Mouse (Mus musculus): ENCODE measurements at regions not wholly inside any gene's neighbourhood (a gene's known extent, or its start where the extent isn't known, plus 50 kb on each side); places are given as distances from the start of the nearest gene placed in this dataset.

DNA sequence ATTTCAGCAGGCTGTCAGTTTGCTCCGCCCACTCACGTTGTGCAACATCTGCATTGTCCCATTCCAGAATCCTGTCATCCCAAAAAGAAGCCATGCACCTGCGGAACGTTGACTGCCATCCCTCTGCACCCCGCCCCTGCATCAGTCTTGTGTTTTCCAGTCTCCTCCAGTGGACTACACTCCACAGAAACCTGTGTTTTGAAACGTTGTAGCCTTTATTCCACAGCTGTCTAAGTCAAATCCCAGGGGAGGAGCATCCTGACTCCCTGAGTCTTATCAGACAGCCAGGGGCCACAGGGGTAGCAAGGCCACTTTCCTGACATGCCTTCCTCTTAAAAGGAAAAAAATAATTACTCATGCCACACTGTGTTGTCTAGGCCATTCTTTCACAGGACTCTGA lies 251.5 kb upstream of the Dio3 start:
- no peak for DNase-seq (ENCODE audit: low read depth)

DNA sequence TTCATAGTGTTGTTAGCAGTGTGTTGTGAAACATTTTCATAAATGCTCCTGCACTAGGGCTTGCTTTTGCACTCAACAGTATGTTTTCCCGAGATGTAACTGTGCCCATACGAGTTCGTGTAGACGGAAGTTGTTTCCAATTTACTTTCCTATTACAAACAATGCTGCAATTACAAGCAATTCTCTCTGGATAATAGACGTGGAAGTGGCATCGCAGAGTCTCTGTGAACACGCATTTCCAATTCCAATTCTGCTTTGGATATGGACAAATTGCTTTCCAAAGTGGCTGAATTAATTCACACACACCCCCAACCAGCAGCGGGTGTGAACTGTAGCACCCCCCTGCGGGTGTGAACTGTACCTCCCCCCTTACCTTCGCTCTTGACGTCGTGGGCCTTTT lies 250.9 kb upstream of the Dio3 start:
- no peak for DNase-seq (ENCODE audit: low read depth)

DNA sequence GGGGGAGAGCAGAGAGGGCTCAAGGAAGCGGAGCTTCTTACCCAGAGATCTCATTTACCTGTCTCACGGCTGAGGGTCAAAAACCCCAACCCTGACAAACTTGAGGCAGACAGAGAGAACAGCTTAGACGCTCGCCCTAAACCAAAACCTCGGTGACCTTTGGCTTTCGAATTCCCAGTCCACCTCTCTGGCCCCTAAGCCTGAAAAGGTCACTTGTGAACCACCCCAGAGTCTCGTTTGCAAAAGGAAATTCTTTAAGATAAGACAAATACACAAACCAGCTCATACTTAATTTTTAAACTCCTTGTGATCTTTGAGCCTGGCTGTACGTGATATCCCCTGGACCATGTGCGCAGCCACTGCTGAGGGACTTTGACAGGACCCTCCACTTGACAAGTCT lies 250.2 kb upstream of the Dio3 start:
- DNase-seq (ENCODE audit: low read depth) = no peak

DNA sequence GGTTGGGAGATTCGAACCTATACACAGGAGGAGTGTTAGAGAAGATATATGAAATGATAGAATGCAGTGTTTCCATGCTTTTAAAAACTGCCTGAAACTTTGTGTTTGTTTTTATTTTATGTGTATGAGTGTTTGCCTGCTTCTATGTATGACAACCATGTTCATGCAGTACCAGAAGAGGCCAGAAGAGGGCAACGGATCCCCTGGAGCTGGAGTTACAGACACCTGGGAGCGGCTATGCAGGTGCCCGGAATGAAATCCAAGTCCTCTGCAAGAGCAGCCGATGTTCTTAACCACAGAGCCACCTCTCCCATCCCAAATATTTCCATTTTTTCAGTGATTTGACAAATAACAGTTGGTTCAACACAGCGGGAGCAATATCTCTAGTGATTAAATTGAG lies 247.5 kb upstream of the Dio3 start:
- DNase-seq (ENCODE audit: low read depth) = peak; percentile 37

DNA sequence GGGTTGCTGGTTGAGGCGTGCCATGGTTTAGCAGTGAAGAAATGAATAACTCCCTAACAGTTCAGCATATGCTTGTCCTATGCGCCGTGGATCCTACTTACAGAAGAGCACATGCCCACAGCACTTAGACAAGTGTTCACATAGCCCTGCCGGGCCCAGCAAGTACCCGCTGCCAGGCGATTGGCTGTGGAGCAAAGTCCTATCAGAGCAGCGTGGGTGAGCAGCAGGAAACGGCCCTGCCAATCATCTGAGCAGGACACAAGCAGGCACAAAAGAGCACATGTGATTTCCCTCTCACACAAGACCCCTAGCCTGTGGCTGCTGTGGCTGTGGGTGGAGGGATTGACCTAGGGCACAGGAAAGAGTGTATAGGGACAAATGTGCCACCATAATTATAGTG lies 243.7 kb upstream of the Dio3 start:
- DNase-seq (ENCODE audit: low read depth) = no peak

DNA sequence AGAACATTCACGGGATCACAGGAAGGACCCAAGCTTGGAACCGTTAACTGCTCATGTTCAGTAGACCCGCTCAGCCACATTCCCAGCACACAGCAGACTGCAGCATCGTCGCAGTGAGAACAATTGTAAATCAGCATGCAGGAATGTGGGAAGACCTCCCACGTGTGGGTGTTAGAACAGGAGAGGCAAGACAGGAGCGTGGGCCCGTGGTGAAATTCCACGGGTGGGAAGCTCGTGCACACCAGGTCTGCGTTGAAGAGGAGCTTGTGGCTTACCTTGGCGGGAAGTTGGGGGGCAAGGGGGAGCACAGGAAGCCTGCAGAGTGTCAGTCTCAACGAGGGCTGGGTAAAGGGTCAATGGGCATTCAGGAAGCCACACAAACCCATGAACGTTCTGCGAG lies 238.2 kb upstream of the Dio3 start:
- no peak for DNase-seq (ENCODE audit: low read depth)

DNA sequence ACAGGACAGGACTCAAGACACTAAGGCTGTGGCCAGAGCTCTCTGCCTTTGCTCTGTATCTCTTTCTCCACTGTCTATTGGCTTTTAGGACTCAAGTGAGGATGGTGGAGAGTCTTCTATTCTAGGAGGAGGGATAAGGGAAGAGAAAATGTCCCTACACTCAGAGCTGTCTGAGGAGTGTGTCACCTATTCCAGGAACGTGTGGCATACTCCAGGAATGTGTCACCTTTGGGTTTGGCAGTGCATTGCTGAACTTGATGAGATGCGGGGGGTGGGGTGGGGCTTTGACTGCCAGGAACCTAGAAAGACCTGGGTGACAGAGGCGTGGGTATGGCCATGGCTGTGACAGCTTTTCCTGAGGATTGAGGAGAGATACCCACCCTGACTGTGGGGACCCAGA lies 237.1 kb upstream of the Dio3 start:
- DNase-seq (ENCODE audit: low read depth) = no peak

DNA sequence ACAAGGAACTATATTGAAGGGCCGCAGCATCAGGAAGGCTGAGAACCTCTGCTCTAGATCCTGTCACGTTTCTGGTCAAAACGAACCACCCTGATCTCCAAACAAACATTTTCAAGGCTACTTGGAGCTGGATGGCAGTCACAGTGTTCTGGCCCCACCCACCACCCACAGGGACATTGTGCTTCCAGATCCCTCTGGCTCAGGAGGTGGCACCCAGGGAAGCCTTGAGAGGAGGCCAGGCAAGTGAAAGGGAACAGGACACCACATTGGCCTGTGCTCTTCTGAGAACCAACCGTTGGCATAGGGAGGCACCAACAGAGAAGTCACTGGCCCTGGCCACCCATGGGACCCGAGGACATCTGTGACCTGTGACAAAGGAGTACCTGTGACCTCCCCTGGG lies 234.6 kb upstream of the Dio3 start:
- DNase-seq (ENCODE audit: low read depth) = no peak

DNA sequence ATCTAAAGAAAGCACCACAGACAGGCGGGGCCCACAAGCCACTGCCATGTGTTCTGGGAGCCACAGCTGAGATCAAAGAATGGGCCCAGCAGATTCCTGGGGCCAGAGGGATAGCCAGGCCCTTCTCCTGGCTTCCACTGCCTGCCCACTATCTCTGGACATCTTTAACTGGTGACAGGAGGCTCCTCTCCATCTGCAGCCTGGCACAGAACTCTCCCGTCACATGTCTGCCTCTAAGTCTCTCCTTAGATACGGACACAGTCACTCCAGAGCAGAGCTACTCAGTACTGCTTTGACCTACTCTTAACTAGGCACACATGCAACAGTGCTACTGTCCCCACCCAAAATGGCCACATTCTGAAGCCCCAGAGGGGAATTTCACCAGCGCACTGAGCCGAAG lies 234.1 kb upstream of the Dio3 start:
- no peak for DNase-seq (ENCODE audit: low read depth)

DNA sequence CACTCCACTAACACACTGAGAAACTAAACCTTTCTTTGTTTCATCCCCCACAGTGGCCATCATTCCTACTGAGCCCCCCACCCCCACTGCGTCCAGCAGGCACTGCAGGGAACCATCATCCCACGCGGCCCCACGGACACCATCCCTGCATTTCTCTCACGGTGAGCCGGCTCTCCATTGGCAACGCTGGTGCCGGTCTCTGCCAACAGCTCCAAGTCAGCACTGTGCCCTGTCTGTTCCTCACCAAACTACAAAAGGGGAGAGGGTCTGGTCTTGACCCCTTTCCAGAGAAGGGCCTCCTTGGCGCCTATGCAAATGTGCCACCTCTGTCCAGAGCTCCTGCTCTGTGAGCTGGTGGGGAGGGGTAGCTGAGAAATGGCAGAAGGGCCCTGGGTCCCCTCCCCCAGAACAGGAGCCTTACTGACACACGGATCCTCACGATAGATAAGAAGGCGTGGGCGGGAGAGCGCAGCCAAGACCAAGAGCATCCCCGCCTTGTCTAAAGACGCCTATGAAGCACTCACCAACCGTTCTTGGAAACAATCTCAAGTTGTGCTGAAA lies 233.0 kb upstream of the Dio3 start:
- DNase-seq (ENCODE audit: low read depth) = no peak

DNA sequence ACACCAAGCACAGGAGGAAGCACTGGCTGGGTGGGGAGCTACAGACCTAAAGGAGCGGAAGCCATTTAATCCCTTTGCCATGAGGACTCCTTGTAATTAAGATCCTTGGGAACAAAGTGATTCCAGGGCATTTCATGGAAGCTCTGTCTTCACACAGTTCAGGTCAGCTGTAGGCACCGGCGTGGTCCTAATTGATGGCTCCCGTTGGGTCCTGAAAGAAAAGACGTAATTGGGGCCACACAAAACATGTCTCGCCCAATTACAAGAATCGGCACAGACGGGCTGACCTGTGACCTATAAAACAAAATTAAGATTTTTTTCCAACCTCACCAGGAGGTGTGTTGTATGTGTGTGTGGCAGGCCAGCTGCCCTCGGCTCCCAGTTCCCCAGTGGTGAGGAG lies 232.3 kb upstream of the Dio3 start:
- no peak for DNase-seq (ENCODE audit: low read depth)

DNA sequence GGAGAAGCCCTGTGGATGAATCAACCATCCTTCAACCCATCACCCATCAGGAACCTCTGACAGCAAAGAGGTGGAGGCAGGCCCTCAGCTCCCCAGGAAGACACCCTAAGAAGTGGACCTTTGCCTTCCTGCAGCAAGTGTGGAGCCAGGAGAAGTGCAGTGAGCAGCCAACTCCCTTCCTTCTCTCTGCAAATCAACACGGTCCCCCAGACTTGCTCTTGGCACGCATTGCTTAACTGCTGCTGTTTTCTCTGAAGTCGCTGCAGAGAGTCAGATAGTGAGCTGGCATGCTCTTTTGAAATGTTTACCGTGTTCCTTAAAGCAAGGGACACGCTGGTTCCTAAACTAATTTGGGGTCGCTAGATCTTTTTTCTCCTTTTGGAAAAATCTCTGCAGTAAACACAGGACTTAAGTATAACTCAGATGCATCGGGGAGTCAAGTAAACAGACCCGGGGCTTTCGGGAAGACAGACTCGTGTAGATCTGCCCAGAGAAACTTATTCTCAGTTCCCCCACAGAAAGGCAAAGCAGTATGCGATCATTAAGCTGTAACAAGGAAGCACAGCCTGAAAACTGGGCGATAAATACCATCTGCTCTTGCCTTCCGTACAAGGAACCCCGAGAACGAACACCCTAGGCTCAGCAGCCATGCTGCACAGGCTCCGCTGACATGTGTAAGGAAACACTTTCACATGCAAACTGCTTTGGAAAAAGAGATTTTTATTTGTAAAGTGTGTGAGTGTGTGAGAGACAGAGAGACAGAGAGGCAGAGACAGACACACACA lies 231.2 kb upstream of the Dio3 start:
- no peak for DNase-seq (ENCODE audit: low read depth)

DNA sequence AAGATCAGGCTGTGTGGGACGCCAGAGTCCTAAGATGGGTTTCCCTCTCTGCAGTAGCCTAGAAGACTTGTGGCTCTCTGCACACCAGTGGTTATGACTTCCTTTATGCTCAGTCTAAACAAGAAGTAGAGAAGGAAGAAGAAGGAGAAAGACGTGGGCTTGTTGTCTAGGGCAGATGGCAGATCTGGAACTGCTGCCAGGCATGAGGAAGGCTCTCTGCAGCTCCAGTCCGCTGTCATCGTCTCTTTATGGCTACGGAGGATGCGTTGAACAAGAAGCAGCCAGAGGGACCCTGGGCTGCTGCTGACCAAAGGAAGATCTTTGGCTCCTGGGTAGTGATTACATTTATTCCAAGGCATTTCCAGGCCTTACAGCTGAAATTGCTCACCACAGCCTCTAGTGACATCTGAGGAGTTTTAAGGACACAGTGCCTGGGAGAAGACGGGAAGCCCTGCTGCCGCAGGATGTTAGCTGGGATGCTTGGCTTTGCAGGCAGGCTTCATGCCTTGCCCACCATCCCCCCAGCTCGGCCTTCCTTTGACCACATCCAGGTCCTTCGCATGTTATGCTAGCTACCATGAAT lies 229.6 kb upstream of the Dio3 start:
- DNase-seq (ENCODE audit: low read depth) = no peak

DNA sequence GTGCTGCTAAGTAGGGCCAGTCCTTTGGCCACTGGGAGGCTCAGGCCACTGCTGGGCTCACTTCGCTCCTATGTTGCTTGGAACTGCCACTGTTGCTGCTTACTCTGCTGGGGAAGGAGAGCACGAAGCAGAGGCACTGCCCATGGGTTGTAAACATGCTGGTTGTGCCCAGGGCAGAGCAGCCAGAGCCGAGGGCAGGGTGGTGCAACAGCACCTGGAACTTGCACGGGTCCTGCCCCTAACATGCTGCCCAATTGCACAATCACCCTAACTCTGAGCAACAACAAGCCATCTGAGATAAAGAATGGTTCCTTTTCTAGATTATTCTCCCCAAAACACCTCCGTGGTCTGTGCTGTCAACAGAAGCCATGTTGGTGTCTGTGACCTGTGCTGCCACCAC lies 219.5 kb upstream of the Dio3 start:
- no peak for DNase-seq (ENCODE audit: low read depth)

DNA sequence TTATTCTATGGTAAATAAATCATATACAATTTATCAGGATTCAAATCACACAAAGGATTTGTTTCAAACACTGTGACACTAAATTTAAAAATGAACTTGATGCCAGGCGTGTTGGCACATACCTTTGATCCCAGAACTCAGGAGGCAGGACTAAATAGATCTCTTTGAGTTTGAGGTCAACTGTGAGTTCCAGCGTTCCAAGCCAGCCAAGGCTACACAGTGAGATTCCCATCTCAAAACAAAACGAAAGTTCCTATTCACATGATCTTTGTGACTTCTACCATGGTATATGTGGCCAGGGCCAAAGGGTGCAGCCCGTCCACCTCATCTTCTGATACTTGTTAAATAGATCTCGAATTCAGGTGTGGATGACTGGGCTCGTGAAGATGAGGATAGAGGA lies 216.9 kb upstream of the Dio3 start:
- DNase-seq (ENCODE audit: low read depth) = no peak

DNA sequence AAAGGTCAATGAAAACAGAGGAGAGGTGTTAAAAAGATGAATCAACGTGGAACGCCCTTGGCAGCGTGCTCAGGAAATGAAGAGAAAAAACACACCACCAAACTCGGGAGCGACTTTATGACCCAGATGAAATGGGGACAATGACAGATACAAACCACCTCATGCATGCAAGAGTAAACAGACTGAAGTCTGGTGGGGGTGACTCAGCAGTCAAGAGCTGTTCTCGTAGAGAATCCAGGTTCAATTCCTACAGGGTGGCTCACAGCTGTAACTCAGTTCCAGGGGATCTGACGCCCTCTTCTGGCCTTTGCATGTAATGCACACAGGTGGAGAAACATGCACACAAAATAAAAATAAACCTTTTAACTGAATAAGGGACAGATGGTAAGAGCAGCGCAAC lies 215.9 kb upstream of the Dio3 start:
- no peak for DNase-seq (ENCODE audit: low read depth)

DNA sequence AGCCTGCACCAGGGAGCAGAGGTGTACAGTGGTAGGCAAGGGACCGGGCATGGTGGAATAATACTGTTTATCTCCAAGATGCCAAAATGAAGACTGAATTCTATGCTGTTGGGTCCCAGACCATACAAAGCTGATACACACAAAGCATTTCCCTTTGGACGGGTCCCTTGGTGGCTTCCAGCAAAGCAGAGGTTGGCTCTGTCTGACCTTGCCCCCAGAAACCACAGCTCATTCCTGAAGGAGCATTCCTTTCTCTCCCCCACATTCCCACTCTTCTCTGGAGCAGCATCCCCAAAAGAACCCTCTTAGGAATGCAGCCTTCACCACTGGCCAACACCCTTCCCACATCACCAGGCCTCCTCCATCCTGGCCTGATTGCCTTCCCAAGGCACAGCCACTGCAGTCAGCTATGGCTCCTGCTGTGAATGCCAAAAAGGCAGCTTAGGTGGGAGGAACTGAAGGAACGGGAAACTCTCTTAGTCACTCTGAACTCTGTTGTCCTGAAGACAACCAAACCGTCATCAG lies 212.4 kb upstream of the Dio3 start:
- no peak for DNase-seq (ENCODE audit: low read depth)

DNA sequence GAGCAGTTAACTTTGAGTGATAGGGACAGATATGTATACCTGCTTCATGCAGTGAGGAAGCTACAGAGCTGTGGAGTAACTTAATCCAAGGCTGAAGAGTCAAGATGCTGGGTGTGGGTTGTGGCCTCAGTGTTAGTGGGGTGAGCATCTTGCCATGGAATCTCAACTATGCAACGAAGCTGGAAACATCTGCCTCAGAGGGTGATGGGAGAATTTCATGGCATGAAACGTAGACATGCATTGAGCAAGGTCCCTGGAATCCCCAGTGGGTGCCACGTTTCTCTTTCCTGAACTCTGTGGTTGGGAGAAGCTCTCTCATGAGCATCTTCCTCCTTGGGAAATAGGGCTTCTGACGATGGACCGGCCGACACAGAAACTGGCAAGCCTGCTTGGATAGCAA lies 208.4 kb upstream of the Dio3 start:
- no peak for DNase-seq (ENCODE audit: low read depth)

DNA sequence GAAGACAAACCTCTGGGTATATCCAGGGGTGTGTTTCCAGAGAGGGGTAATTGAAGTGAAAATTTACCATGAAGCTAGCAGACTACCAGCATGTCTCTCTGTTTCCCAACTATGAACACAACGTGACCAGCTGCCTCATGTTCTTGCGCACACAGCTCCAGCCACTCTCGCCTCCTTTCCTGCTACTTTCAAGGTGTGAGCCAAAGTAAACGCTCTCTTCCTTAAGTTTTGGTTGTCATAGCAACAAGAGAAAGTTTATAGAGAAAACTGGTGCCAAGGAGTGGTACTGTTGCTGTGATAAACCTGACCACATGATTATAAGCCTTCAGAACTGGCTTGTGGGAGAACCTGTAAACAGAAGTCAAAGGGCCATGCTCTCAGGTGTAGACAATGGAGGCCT lies 207.0 kb upstream of the Dio3 start:
- DNase-seq (ENCODE audit: low read depth) = no peak

DNA sequence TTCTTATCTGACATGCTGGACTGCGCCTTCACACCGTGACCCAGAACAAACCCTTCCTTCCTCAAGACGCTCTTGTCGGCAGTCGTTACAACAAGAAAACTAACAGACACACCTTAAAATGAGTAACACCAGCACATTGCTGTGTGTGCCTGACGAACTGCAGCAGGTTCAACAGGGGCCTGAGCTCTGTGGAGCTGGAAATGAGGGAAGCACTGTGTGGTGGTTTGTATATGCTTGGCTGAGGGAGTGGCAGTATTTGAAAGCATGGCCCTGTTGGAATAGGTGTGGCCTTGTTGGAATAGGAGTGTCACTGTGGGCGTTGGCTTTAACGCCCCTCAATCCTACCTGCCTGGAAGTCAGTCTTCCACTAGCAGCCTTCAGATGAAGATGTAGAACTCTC lies 203.9 kb upstream of the Dio3 start:
- DNase-seq (ENCODE audit: low read depth) = no peak

DNA sequence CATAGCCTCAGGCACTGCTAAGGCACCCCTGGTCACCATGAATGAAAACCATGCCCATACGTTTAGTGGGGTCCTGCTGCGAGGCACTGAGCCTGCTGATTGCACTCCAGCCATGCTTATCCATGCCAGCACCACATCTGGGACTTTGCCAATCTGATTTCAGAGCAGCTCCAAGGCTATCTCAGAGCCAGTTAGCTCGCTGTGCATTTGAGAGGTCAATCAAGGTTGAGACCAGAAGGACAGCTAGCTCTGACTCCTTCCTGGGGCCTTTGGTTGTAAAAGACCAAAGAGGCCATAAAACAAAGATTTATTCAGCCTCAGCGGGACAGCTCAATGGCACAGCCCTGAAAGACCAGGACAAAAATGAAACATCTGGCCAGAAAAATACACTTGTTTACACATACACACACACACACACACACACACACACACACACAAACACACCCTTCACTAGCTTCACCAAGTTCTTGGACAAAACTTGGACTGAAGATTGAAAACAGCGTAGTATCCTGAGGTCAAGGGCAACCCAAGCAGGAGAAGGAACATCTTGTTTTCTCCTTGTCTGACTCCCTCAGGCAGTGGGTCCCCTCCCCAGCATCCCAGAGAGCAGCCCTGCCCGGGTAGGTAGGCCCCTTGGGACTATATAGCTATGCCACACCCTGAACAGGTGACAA lies 201.5 kb upstream of the Dio3 start:
- DNase-seq (ENCODE audit: low read depth) = no peak

DNA sequence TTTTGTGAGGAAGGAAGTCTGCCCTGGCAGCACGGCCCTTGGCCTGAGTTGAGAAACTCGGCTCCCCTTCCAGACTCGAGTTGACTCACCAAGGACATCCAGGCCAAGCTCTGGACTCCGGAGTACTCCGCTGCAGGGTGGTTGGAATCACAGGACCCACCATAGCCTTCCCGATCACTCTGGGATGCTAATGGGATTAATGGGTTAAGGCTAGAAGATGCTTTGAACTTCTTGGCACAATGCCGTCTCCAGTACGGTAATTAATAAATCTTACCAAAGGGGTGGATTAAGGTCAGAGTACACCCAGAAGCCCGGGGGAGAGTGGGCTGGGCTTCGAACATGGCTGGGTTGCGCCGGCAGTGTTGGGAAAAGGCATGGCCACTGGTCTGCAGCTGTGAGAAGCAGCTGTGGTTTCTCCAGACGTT lies 200.8 kb upstream of the Dio3 start:
- no peak for DNase-seq (ENCODE audit: low read depth)

Data from induced T-regulatory cell, adult 2 months (primary cell).